Mouse (Mus musculus) hindbrain, embryonic 12.5 days (tissue): ENCODE data around the gene Atp1a3. TPM values are rescaled to one million over a fixed set of nuclear protein-coding genes. Genes with fewer than 3 reads are reported as not detected.

ENCODE experiments used
- ATAC-seq: fragments of 200-750 bp; cut with Nextera tagmentation; 2 replicates; pipeline ENCODE4 v1.8.0; 2017; ENCODE audit warnings: moderate TSS enrichment; ENCODE audit not compliant: low FRiP score
- H3K27ac ChIP-seq: fragments of 300-500 bp; sonication (generic); 2 replicates; pipeline ENCODE4 v1.5.1; 2016; ENCODE audit warnings: mild to moderate bottlenecking
- H3K27me3 ChIP-seq: fragments of 300-500 bp; sonication (generic); 2 replicates; pipeline ENCODE4 v1.6.1; 2016; ENCODE audit warnings: mild to moderate bottlenecking
- H3K36me3 ChIP-seq: fragments of 300-500 bp; sonication (generic); 2 replicates; pipeline ENCODE4 v1.6.1; 2016; ENCODE audit warnings: mild to moderate bottlenecking
- H3K4me1 ChIP-seq: fragments of 300-500 bp; sonication (generic); 2 replicates; pipeline ENCODE4 v1.6.1; 2016
- H3K4me2 ChIP-seq: fragments of 300-500 bp; sonication (generic); replicated peaks from 2 replicates; pipeline ENCODE4 v1.6.1; 2016; ENCODE audit warnings: mild to moderate bottlenecking
- H3K4me3 ChIP-seq: fragments of 300-500 bp; sonication (generic); 2 replicates; pipeline ENCODE4 v1.5.1; 2016; ENCODE audit warnings: mild to moderate bottlenecking
- H3K9ac ChIP-seq: fragments of 300-500 bp; sonication (generic); 2 replicates; pipeline ENCODE4 v1.6.1; 2016; ENCODE audit warnings: mild to moderate bottlenecking, moderate library complexity
- H3K9me3 ChIP-seq: fragments of 300-500 bp; sonication (generic); replicated peaks from 2 replicates; pipeline ENCODE4 v1.6.1; 2016; ENCODE audit warnings: mild to moderate bottlenecking
- WGBS: fragments of 180-500 bp; shearing (Covaris S2); methylation state at CpG from one replicate; pipeline ENCODE4 v1.1.7; 2016; 5-methylcytosine and 5-hydroxymethylcytosine counted together
- polyA plus RNA-seq: library from polyadenylated mRNA; unstranded; fragments of >200 nt; fragmentation: Nextera tagmentation; extraction: Ambion mirVana; gene quantifications from 2 replicates; pipeline ENCODE4 v1.2.1, GENCODE M21; 2016

Gene Atp1a3
- polyA plus RNA-seq, 1 experiment from 2014 or later, result 110 TPM

- H3K27me3 ChIP-seq, result no peaks in the 10 kb centered on the region
- peak within 1 kb of the TSS; percentile 75 for H3K9ac ChIP-seq
- peak within 1 kb of the TSS; percentile 55 for H3K27ac ChIP-seq
- peak within 1 kb of the TSS; percentile 67 for H3K4me3 ChIP-seq
- peaks cover 3% of the 10 kb centered on the region; the same call in 1 of the 2 replicates for H3K36me3 ChIP-seq
- under 1% methylated on average over 45 of the region's 45 CpGs for WGBS
- H3K4me2 ChIP-seq, result peak within 1 kb of the TSS; percentile 77
- peak; percentile 92 for ATAC-seq
- peaks cover 11% of the 10 kb centered on the region for H3K4me1 ChIP-seq
- no peaks in the 10 kb centered on the region for H3K9me3 ChIP-seq
Observed at GRCm38 (mm10) chr7:24971972-24972893, 33.5 kb downstream of the Atp1a3 start, which contains the start of gene Rabac1. TSS of gene Rabac1 (minus strand) at chr7:24972754.

- WGBS, result 10% methylated on average over 18 of the region's 19 CpGs
- peak overlapping the region; percentile 77 for H3K4me2 ChIP-seq
- H3K27ac ChIP-seq, result peak overlapping the region; percentile 55; the same call in 1 of the 2 replicates
- no peaks in the 10 kb centered on the region for H3K9me3 ChIP-seq
- H3K36me3 ChIP-seq, result peaks cover 3% of the 10 kb centered on the region; the same call in 1 of the 2 replicates
- ATAC-seq, result peak; percentile 7; the same call in 1 of the 2 replicates
- H3K9ac ChIP-seq, result peak overlapping the region; percentile 75
- peaks cover 11% of the 10 kb centered on the region for H3K4me1 ChIP-seq
- peak overlapping the region; percentile 67 for H3K4me3 ChIP-seq
- H3K27me3 ChIP-seq, result no peaks in the 10 kb centered on the region
Observed at GRCm38 (mm10) chr7:24971261-24971971, 34.3 kb downstream of the Atp1a3 start.

- H3K4me3 ChIP-seq, result no peak overlapping the region
- H3K9ac ChIP-seq, result no peak overlapping the region
- peaks cover 3% of the 10 kb centered on the region; the same call in 1 of the 2 replicates for H3K36me3 ChIP-seq
- ATAC-seq, result no peak
- peaks cover 11% of the 10 kb centered on the region for H3K4me1 ChIP-seq
- H3K27me3 ChIP-seq, result no peaks in the 10 kb centered on the region
- 96% methylated on average over 3 of the region's 3 CpGs for whole genome bisulfite sequencing
- no peaks in the 10 kb centered on the region for H3K9me3 ChIP-seq
- no peak overlapping the region for H3K4me2 ChIP-seq
- no peak overlapping the region for H3K27ac ChIP-seq
Observed at GRCm38 (mm10) chr7:24970341-24970740, 35.4 kb downstream of the Atp1a3 start.

- Histone ChIP-seq H3K9me3 (no peaks in the 10 kb centered on the region), H3K9ac (no peak overlapping the region), H3K4me1 (peaks cover 11% of the 10 kb centered on the region), H3K27me3 (no peaks in the 10 kb centered on the region), H3K4me2 (no peak overlapping the region), H3K27ac (no peak overlapping the region), H3K4me3 (no peak overlapping the region), H3K36me3 (peaks cover 3% of the 10 kb centered on the region; the same call in 1 of the 2 replicates)
- WGBS, result 77% methylated on average over 12 of the region's 12 CpGs
- ATAC-seq, result no peak
Observed at GRCm38 (mm10) chr7:24969805-24970204, 36.0 kb downstream of the Atp1a3 start.

GRCm38 (mm10) chr7:24968463-24968862, 37.3 kb downstream of the Atp1a3 start:
- H3K27ac ChIP-seq, result no peak overlapping the region
- 81% methylated on average over 6 of the region's 6 CpGs for WGBS
- no peak overlapping the region for H3K4me3 ChIP-seq
- peaks cover 11% of the 10 kb centered on the region for H3K4me1 ChIP-seq
- H3K36me3 ChIP-seq, result peaks cover 3% of the 10 kb centered on the region; the same call in 1 of the 2 replicates
- no peak overlapping the region for H3K9ac ChIP-seq
- no peaks in the 10 kb centered on the region for H3K27me3 ChIP-seq
- no peaks in the 10 kb centered on the region for H3K9me3 ChIP-seq
- H3K4me2 ChIP-seq, result no peak overlapping the region
- ATAC-seq, result no peak

GRCm38 (mm10) chr7:24967966-24968365, 37.8 kb downstream of the Atp1a3 start:
- H3K4me3 ChIP-seq, result no peak overlapping the region
- no peak overlapping the region for H3K9ac ChIP-seq
- no peak for ATAC-seq
- peaks cover 3% of the 10 kb centered on the region; the same call in 1 of the 2 replicates for H3K36me3 ChIP-seq
- 84% methylated on average over 8 of the region's 8 CpGs for WGBS
- H3K4me2 ChIP-seq, result no peak overlapping the region
- H3K9me3 ChIP-seq, result no peaks in the 10 kb centered on the region
- H3K27ac ChIP-seq, result no peak overlapping the region
- H3K4me1 ChIP-seq, result peaks cover 11% of the 10 kb centered on the region
- H3K27me3 ChIP-seq, result no peaks in the 10 kb centered on the region

- H3K4me2 ChIP-seq, result no peak overlapping the region
- no peak overlapping the region for H3K27ac ChIP-seq
- H3K4me1 ChIP-seq, result no peaks in the 10 kb centered on the region
- WGBS, result 14% methylated on average over 5 of the region's 5 CpGs
- no peak overlapping the region for H3K4me3 ChIP-seq
- peaks cover 3% of the 10 kb centered on the region; the same call in 1 of the 2 replicates for H3K36me3 ChIP-seq
- no peak overlapping the region for H3K9ac ChIP-seq
- no peaks in the 10 kb centered on the region for H3K27me3 ChIP-seq
- ATAC-seq, result 0 out of 2 replicates have a peak, but pooled peaks have one; percentile 42
- no peaks in the 10 kb centered on the region for H3K9me3 ChIP-seq
Observed at GRCm38 (mm10) chr7:24964897-24965535, 40.7 kb downstream of the Atp1a3 start.

GRCm38 (mm10) chr7:24964288-24964687, 41.5 kb downstream of the Atp1a3 start:
- ATAC-seq, result no peak
- Histone ChIP-seq H3K4me3 (no peak overlapping the region), H3K4me2 (no peak overlapping the region), H3K4me1 (no peaks in the 10 kb centered on the region), H3K9ac (no peak overlapping the region), H3K9me3 (no peaks in the 10 kb centered on the region), H3K27me3 (no peaks in the 10 kb centered on the region), H3K27ac (no peak overlapping the region), H3K36me3 (no peaks in the 10 kb centered on the region)
- WGBS, result 74% methylated on average over 2 of the region's 2 CpGs

- Histone ChIP-seq H3K9ac (peak overlapping the region; percentile 53; the same call in 1 of the 2 replicates), H3K4me3 (peak overlapping the region; percentile 36), H3K27me3 (peaks cover 71% of the 10 kb centered on the region), H3K9me3 (no peaks in the 10 kb centered on the region), H3K4me1 (peaks cover 49% of the 10 kb centered on the region), H3K4me2 (peak overlapping the region; percentile 63), H3K27ac (no peak overlapping the region), H3K36me3 (no peaks in the 10 kb centered on the region)
- ATAC-seq, result no peak
- WGBS, result under 1% methylated on average over 31 of the region's 33 CpGs
Observed at GRCm38 (mm10) chr7:24955226-24955625, 50.5 kb downstream of the Atp1a3 start.

- WGBS, result 2% methylated on average over 30 of the region's 30 CpGs
- H3K4me1 ChIP-seq, result peaks cover 56% of the 10 kb centered on the region
- ATAC-seq, result no peak
Observed at GRCm38 (mm10) chr7:24954450-24954849, 51.3 kb downstream of the Atp1a3 start.

GRCm38 (mm10) chr7:24953966-24954365, 51.8 kb downstream of the Atp1a3 start:
- H3K9ac ChIP-seq, result peak overlapping the region; percentile 53
- WGBS, result 4% methylated on average over 23 of the region's 24 CpGs
- peaks cover 84% of the 10 kb centered on the region for H3K27me3 ChIP-seq
- H3K4me3 ChIP-seq, result peak overlapping the region; percentile 36
- H3K4me2 ChIP-seq, result peak overlapping the region; percentile 63
- H3K4me1 ChIP-seq, result peaks cover 61% of the 10 kb centered on the region
- ATAC-seq, result no peak
- H3K36me3 ChIP-seq, result no peaks in the 10 kb centered on the region
- no peak overlapping the region for H3K27ac ChIP-seq
- H3K9me3 ChIP-seq, result no peaks in the 10 kb centered on the region

More at GRCm38 (mm10) chr7:24954450-24954849, 51.3 kb downstream of the Atp1a3 start:
- Histone ChIP-seq H3K27ac (no peak overlapping the region), H3K4me3 (peak overlapping the region; percentile 36), H3K27me3 (peaks cover 79% of the 10 kb centered on the region), H3K9ac (peak overlapping the region; percentile 53), H3K4me2 (peak overlapping the region; percentile 63), H3K36me3 (no peaks in the 10 kb centered on the region), H3K9me3 (no peaks in the 10 kb centered on the region)
